Comparison of ENCODE assay signal across 18 mouse cellular contexts in the genomic region with DNA sequence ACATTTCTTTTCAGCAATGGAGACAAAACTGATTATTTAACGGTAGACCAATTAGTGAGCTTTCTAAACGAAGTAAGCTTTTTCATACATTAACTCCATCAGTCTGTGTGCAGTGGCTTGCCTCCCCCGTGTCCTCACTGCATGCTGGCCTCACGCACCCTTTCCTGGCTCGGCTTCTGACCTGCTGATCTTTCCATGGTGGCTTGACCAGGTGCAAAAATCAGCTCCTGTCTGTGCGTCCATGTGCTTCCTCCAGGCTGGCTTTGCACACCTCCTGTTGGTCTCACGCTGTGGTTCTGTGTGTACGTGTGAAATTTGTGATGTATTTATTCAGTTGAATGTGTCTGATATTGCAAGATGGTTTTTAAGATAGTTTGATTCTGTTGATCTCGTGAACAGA.
A peak's percentile ranks its signal among the peaks of the same experiment; 100 is the strongest.
DNase-seq lines count a peak whose midpoint lies in the region; ATAC-seq lines count a peak whose summit lies in the region.
"Had no signal": no experiment of that assay in that cellular context is flagged by ENCODE, and none has a peak within 500 bp of the region (broad histone marks: within the 10 kb centered on the region; RNA-seq: fewer than 3 reads in every experiment).

No protein-coding gene starts in this region.

- H3K36me3 ChIP-seq in forebrain, embryonic 12.5 days (replicated peaks), result no peaks in the 10 kb centered on the region
- H3K36me3 ChIP-seq: embryonic facial prominence, embryonic 13.5 days; G1E had no signal

- 80% methylated on average over 9 of the region's 9 CpGs for WGBS in forebrain, embryonic 12.5 days

- H3K9me3 ChIP-seq in forebrain, embryonic 12.5 days, result no peaks in the 10 kb centered on the region
- H3K9me3 ChIP-seq: embryonic facial prominence, embryonic 13.5 days; forebrain, embryonic 13.5 days; hindbrain, embryonic 13.5 days had no signal

- no peak overlapping the region for H3K4me3 ChIP-seq in forebrain, embryonic 12.5 days (replicated peaks)
- H3K4me3 ChIP-seq: embryonic facial prominence, embryonic 13.5 days; forebrain, embryonic 13.5 days; hindbrain, embryonic 13.5 days had no signal

- peak; percentile 77 for DNase-seq in brain, adult 2 months (ENCODE audit: low read depth, low spot score)
- peak; percentile 47 for DNase-seq in cerebellum, adult 11 months
- peak; percentile 55 for DNase-seq in cerebellum, adult 8-10 months
- DNase-seq in cerebellum, postnatal 36 days, result peak; percentile 47 to 60
- no peak for DNase-seq in lung, postnatal 36 days
- DNase-seq: adrenal gland, postnatal 10 days; forebrain, postnatal 0 days; gastrocnemius, postnatal 14 days; heart, postnatal 10 days; heart, postnatal 4 days; kidney, adult 11 months; kidney, adult 9 months had no signal

- H3K27me3 ChIP-seq in forebrain, embryonic 12.5 days, result no peaks in the 10 kb centered on the region
- H3K27me3 ChIP-seq: embryonic facial prominence, embryonic 13.5 days; forebrain, embryonic 13.5 days; hindbrain, embryonic 13.5 days had no signal

- ATAC-seq in forebrain, embryonic 12.5 days (ENCODE audit: low FRiP score), result no peak
- ATAC-seq: forebrain, embryonic 13.5 days; forebrain, postnatal 0 days; hindbrain, postnatal 0 days had no signal

- H3K9ac ChIP-seq in forebrain, embryonic 12.5 days, result no peak overlapping the region
- H3K9ac ChIP-seq: embryonic facial prominence, embryonic 13.5 days; forebrain, embryonic 13.5 days; forebrain, postnatal 0 days; hindbrain, embryonic 13.5 days had no signal

- no peak overlapping the region for H3K4me2 ChIP-seq in forebrain, embryonic 12.5 days
- H3K4me2 ChIP-seq: embryonic facial prominence, embryonic 13.5 days; forebrain, embryonic 13.5 days; hindbrain, embryonic 13.5 days had no signal

- H3K27ac ChIP-seq in forebrain, embryonic 12.5 days, result no peak overlapping the region
- H3K27ac ChIP-seq: embryonic facial prominence, embryonic 13.5 days; forebrain, embryonic 13.5 days; hindbrain, embryonic 13.5 days; hindbrain, postnatal 0 days had no signal

- no peaks in the 10 kb centered on the region for H3K4me1 ChIP-seq in forebrain, embryonic 12.5 days
- H3K4me1 ChIP-seq: forebrain, embryonic 13.5 days had no signal
